ENCODE assay signal across 7 mouse cellular contexts in the genomic region with DNA sequence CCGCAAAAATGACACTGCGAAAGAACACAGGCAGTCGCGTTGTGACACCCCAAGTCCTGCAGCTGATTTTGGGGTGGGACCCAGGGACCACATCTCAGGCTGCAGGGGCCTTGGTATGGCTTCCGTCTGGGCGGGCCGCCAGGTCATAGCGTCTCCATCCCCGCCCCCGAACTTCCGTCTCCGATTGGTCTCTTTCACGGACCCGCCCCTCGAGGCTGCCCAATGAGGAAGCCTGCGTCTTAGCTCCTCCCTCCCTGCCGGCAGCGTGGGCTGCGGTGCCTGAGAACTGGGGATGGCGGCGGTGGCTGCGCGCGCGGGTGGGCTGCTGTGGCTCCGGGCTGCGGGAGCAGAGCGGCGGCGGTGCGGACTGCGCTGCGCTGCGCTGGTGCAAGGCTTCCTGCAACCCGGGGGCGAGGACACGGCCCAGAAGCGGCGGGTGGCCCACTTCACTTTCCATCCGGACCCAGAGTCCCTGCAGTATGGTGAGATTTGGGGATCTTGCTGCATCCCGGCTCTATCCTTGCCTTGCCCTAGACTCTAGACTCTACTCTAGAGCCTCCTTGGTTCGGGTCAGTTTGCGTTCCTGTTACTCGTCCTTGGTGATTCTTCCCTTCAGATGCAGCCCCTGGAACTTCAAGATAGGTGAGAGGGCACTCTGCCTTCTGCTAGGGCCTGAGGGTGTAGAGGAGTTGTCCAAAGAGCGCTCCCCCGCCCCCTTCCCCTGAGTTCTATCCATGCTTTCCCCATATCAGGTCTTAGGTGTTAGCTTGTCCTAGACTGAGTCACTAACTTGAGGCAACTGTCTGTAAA. TPM values are rescaled to one million over a fixed set of nuclear protein-coding genes. Genes with fewer than 3 reads are reported as not detected.
A peak's percentile ranks its signal among the peaks of the same experiment; 100 is the strongest.
DNase-seq lines count a peak whose midpoint lies in the region; ATAC-seq and TF ChIP-seq lines count a peak whose summit lies in the region.

Gene Bckdhb (plus strand): TSS at position 268 of the 810 bp plus-strand sequence.

- H3K27ac ChIP-seq in embryonic facial prominence, embryonic 13.5 days = peak within 1 kb of the TSS; percentile 48
- H3K27ac ChIP-seq in kidney, adult 2 months (ENCODE audit: insufficient read depth, low read depth, low read length) = peak within 1 kb of the TSS; percentile 77
- H3K27ac ChIP-seq in limb, embryonic 12.5 days = no peak within 1 kb of the TSS
- H3K27ac ChIP-seq in midbrain, embryonic 15.5 days = peak within 1 kb of the TSS; percentile 61; the same call in 1 of the 2 replicates
- no peak within 1 kb of the TSS for H3K27ac ChIP-seq in spleen, adult 2 months (ENCODE audit: insufficient read depth, low read length)

- DNase-seq in adrenal gland, postnatal 36 days = peak; percentile 98
- DNase-seq in heart, adult 18-20 months = peak; percentile 97 to 98
- peak; percentile 98 for DNase-seq in kidney, adult 2 months
- peak; percentile 85 to 92 for DNase-seq in spleen, adult 2 months (ENCODE audit: low read depth in 1 of 2, low spot score in 2 of 2)

- no peaks in the 10 kb centered on the region for H3K27me3 ChIP-seq in embryonic facial prominence, embryonic 13.5 days
- H3K27me3 ChIP-seq in kidney, adult 2 months (replicated peaks; ENCODE audit: control insufficient read depth, insufficient read depth, low read length) = no peaks in the 10 kb centered on the region
- no peaks in the 10 kb centered on the region for H3K27me3 ChIP-seq in limb, embryonic 12.5 days
- H3K27me3 ChIP-seq in midbrain, embryonic 15.5 days (replicated peaks) = no peaks in the 10 kb centered on the region
- no peaks in the 10 kb centered on the region for H3K27me3 ChIP-seq in spleen, adult 2 months (ENCODE audit: control insufficient read depth, insufficient read depth, low read length)

- H3K4me1 ChIP-seq in embryonic facial prominence, embryonic 13.5 days = peaks cover 5% of the 10 kb centered on the region
- H3K4me1 ChIP-seq in kidney, adult 2 months (ENCODE audit: control insufficient read depth, insufficient read depth, low read length) = no peaks in the 10 kb centered on the region
- H3K4me1 ChIP-seq in limb, embryonic 12.5 days (replicated peaks) = peaks cover 5% of the 10 kb centered on the region
- H3K4me1 ChIP-seq in midbrain, embryonic 15.5 days = peaks cover 6% of the 10 kb centered on the region
- no peaks in the 10 kb centered on the region; the same call in none of the 2 replicates for H3K4me1 ChIP-seq in spleen, adult 2 months (ENCODE audit: control insufficient read depth, insufficient read depth, insufficient read length)

- no peak for TF ChIP-seq CTCF in kidney, adult 2 months (conservative IDR thresholded peaks at IDR 0.05; ENCODE audit: insufficient read depth, insufficient read length, low read depth, low read length)
- TF ChIP-seq CTCF in spleen, adult 2 months (IDR thresholded peaks at IDR 0.05; ENCODE audit: extremely low read depth, insufficient read depth, insufficient read length, insufficient replicate concordance) = no peak

- H3K4me3 ChIP-seq in embryonic facial prominence, embryonic 13.5 days = peak within 1 kb of the TSS; percentile 79
- H3K4me3 ChIP-seq in kidney, adult 2 months (ENCODE audit: insufficient read depth, low read depth, low read length) = peak within 1 kb of the TSS; percentile 78
- peak within 1 kb of the TSS; percentile 67 for H3K4me3 ChIP-seq in limb, embryonic 12.5 days (replicated peaks)
- peak within 1 kb of the TSS; percentile 76 for H3K4me3 ChIP-seq in midbrain, embryonic 15.5 days
- H3K4me3 ChIP-seq in spleen, adult 2 months (ENCODE audit: extremely low read depth, insufficient read depth, insufficient read length) = peak within 1 kb of the TSS; percentile 87

- H3K9me3 ChIP-seq in embryonic facial prominence, embryonic 13.5 days = no peaks in the 10 kb centered on the region
- H3K9me3 ChIP-seq in limb, embryonic 12.5 days = no peaks in the 10 kb centered on the region
- H3K9me3 ChIP-seq in midbrain, embryonic 15.5 days = no peaks in the 10 kb centered on the region

- H3K4me2 ChIP-seq in embryonic facial prominence, embryonic 13.5 days = peak within 1 kb of the TSS; percentile 76
- H3K4me2 ChIP-seq in limb, embryonic 12.5 days = peak within 1 kb of the TSS; percentile 68
- peak within 1 kb of the TSS; percentile 79 for H3K4me2 ChIP-seq in midbrain, embryonic 15.5 days

- TF ChIP-seq POLR2A in kidney, adult 2 months (IDR thresholded peaks at IDR 0.05; ENCODE audit: low read depth, low read length) = peak; percentile 45
- no peak for TF ChIP-seq POLR2A in spleen, adult 2 months (IDR thresholded peaks at IDR 0.05; ENCODE audit: low read depth, low read length)

- under 1% methylated on average over 42 of the region's 46 CpGs for WGBS in embryonic facial prominence, embryonic 13.5 days
- WGBS in kidney, adult 2 months = 1% methylated on average over 46 of the region's 46 CpGs
- 1% methylated on average over 46 of the region's 46 CpGs for WGBS in limb, embryonic 12.5 days
- under 1% methylated on average over 46 of the region's 46 CpGs for WGBS in midbrain, embryonic 15.5 days
- 1% methylated on average over 45 of the region's 46 CpGs for WGBS in spleen, adult 2 months

- no peaks in the 10 kb centered on the region for H3K36me3 ChIP-seq in embryonic facial prominence, embryonic 13.5 days
- H3K36me3 ChIP-seq in kidney, adult 2 months (ENCODE audit: control insufficient read depth, insufficient read depth, low read length) = no peaks in the 10 kb centered on the region
- no peaks in the 10 kb centered on the region for H3K36me3 ChIP-seq in limb, embryonic 12.5 days
- no peaks in the 10 kb centered on the region for H3K36me3 ChIP-seq in midbrain, embryonic 15.5 days (replicated peaks)
- H3K36me3 ChIP-seq in spleen, adult 2 months (ENCODE audit: control insufficient read depth, insufficient read depth, low read length) = no peaks in the 10 kb centered on the region

- peak within 1 kb of the TSS; percentile 82 for H3K9ac ChIP-seq in embryonic facial prominence, embryonic 13.5 days
- H3K9ac ChIP-seq in limb, embryonic 12.5 days (replicated peaks) = peak within 1 kb of the TSS; percentile 71
- peak within 1 kb of the TSS; percentile 67 for H3K9ac ChIP-seq in midbrain, embryonic 15.5 days

- peak; percentile 99 for ATAC-seq in embryonic facial prominence, embryonic 13.5 days (ENCODE audit: insufficient number of reproducible peaks, insufficient read depth, low FRiP score, low TSS enrichment, low read depth)
- ATAC-seq in limb, embryonic 12.5 days (ENCODE audit: insufficient number of reproducible peaks, insufficient read depth, low FRiP score, low TSS enrichment, low read depth) = peak; percentile 99
- ATAC-seq in midbrain, embryonic 15.5 days (replicated peaks) = peak; percentile 100

RNA-seq across cellular contexts. Expression of gene Bckdhb, which starts in this region (rescaled TPM):
- total RNA-seq in adrenal gland, postnatal 36 days (2021) = 10 to 100 TPM; 61.3 to 84.7 TPM
- 56.7 and 56.9 TPM in 2 replicates for polyA plus RNA-seq in embryonic facial prominence, embryonic 13.5 days (2015; fragmentation: Nextera tagmentation; extraction: Ambion mirVana)
- total RNA-seq in heart, adult 18-20 months (2021) = 100 to 1,000 TPM in 1 of 2 experiments, 10 to 100 TPM in 1; 91.8 to 106 TPM
- 57.7 and 61.7 TPM in 2 replicates for polyA plus RNA-seq in kidney, adult 2 months (2012; rRNA removed)
- 60.9 and 62.1 TPM in 2 replicates for polyA plus RNA-seq in limb, embryonic 12.5 days (2016; fragmentation: Nextera tagmentation; extraction: Ambion mirVana)
- polyA plus RNA-seq in midbrain, embryonic 15.5 days (2015; fragmentation: Nextera tagmentation; extraction: Ambion mirVana) = 28.6 and 28.7 TPM in 2 replicates
- 5.1 and 5.4 TPM in 2 replicates for polyA plus RNA-seq in spleen, adult 2 months (2012; rRNA removed)

Comparison
In these comparisons a context has a peak if more than half of its experiments do, and no peak if none do; other contexts are left out.
1. H3K27ac ChIP-seq: peak in embryonic facial prominence, embryonic 13.5 days (single experiment), kidney, adult 2 months (single experiment) and midbrain, embryonic 15.5 days (single experiment); none in limb, embryonic 12.5 days (single experiment) and spleen, adult 2 months (single experiment).
2. Peak in every context shown above with its lines, with median percentiles within 50 percentile points of each other: DNase-seq, ATAC-seq, H3K4me2 ChIP-seq, H3K4me3 ChIP-seq and H3K9ac ChIP-seq.